Mouse (Mus musculus): Measurements from ENCODE around the gene Ugt1a9.

DNA sequence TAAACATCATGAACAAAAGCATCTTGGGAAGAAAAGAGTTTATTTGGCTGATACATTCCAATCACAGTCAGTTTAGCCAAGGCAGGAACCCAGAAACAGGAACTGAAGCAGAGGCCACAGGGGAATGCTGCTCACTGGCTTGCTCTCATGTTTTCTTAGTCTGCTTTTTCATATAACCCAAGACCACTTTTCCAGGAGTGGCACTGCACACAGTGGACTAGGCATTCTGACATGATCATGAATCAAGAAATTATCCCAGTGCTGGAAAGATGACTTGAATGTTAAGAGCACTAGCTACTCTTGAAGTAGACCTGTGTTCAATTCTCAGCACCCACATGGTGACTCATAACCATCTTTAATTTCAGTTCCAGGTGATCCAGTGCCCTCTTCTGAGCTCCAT is 155.1 kb downstream of the Ugt1a9 start:
- TF ChIP-seq USF1 (IDR thresholded peaks at IDR 0.05; ENCODE audit: low read depth, low read length): no peak
- TF ChIP-seq POLR2A (IDR thresholded peaks at IDR 0.05; ENCODE audit: low read depth, low read length): no peak
- no peak for TF ChIP-seq CTCF (conservative IDR thresholded peaks at IDR 0.05 in 1 of 2, IDR thresholded peaks at IDR 0.05 in 1 of 2; ENCODE audit: low read depth in 2 of 2, low read length in 2 of 2)
- no peak for TF ChIP-seq EP300 (IDR thresholded peaks at IDR 0.05; ENCODE audit: low read length)
- TF ChIP-seq ZKSCAN1 (IDR thresholded peaks at IDR 0.05; ENCODE audit: borderline replicate concordance, low read depth, low read length): no peak
- no peak for TF ChIP-seq CHD2 (IDR thresholded peaks at IDR 0.05; ENCODE audit: low read length)
- TF ChIP-seq MAFK (IDR thresholded peaks at IDR 0.05; ENCODE audit: insufficient replicate concordance, low read length): no peak
- TF ChIP-seq ZC3H11A (IDR thresholded peaks at IDR 0.05; ENCODE audit: low read depth, low read length): no peak
- TF ChIP-seq TCF12 (IDR thresholded peaks at IDR 0.05; ENCODE audit: low read depth, low read length): no peak

All from CH12.LX (cell line).